Mouse (Mus musculus): ENCODE measurements around the gene Pkd1l1. TPM values are rescaled to one million over a fixed set of nuclear protein-coding genes. Genes with fewer than 3 reads are reported as not detected.

Pkd1l1 gene
- polyA plus RNA-seq, 1 experiment from 2014 or later, result 0.11 TPM

- no peak overlapping the region for H3K9ac ChIP-seq
- no peak for ATAC-seq (ENCODE audit: insufficient number of reproducible peaks, insufficient read depth, low FRiP score, low TSS enrichment, low read depth)
- H3K9me3 ChIP-seq, result no peaks in the 10 kb centered on the region
- no peaks in the 10 kb centered on the region for H3K36me3 ChIP-seq
- no peak overlapping the region for H3K27ac ChIP-seq
- no peaks in the 10 kb centered on the region for H3K27me3 ChIP-seq
- H3K4me2 ChIP-seq, result no peak overlapping the region
- peaks cover 7% of the 10 kb centered on the region; the same call in 1 of the 2 replicates for H3K4me1 ChIP-seq
- 45% methylated on average over 3 of the region's 3 CpGs for WGBS
- H3K4me3 ChIP-seq, result no peak overlapping the region
Observed at GRCm38 (mm10) chr11:8817376-8817775, 155.7 kb downstream of the Pkd1l1 start.

- H3K36me3 ChIP-seq, result no peaks in the 10 kb centered on the region
- no peaks in the 10 kb centered on the region for H3K27me3 ChIP-seq
- H3K4me2 ChIP-seq, result no peak overlapping the region
- no peak for ATAC-seq (ENCODE audit: insufficient number of reproducible peaks, insufficient read depth, low FRiP score, low TSS enrichment, low read depth)
- no peak overlapping the region for H3K4me3 ChIP-seq
- no peak overlapping the region for H3K27ac ChIP-seq
- no peak overlapping the region for H3K9ac ChIP-seq
- H3K4me1 ChIP-seq, result peaks cover 19% of the 10 kb centered on the region
- WGBS, result 44% methylated on average over 4 of the region's 4 CpGs
- no peaks in the 10 kb centered on the region for H3K9me3 ChIP-seq
Observed at GRCm38 (mm10) chr11:8814097-8814790, 158.8 kb downstream of the Pkd1l1 start.

GRCm38 (mm10) chr11:8811506-8812100, 161.5 kb downstream of the Pkd1l1 start:
- Histone ChIP-seq H3K9me3 (no peaks in the 10 kb centered on the region), H3K36me3 (no peaks in the 10 kb centered on the region), H3K4me1 (peaks cover 14% of the 10 kb centered on the region), H3K27ac (no peak overlapping the region; the same call in 1 of the 2 replicates), H3K27me3 (no peaks in the 10 kb centered on the region), H3K4me3 (no peak overlapping the region), H3K9ac (no peak overlapping the region), H3K4me2 (no peak overlapping the region)
- 11% methylated on average over 5 of the region's 5 CpGs for WGBS
- ATAC-seq (ENCODE audit: insufficient number of reproducible peaks, insufficient read depth, low FRiP score, low TSS enrichment, low read depth), result no peak

GRCm38 (mm10) chr11:8809644-8810043, 163.4 kb downstream of the Pkd1l1 start:
- 88% methylated on average over 1 of the region's 1 CpGs for WGBS

GRCm38 (mm10) chr11:8807009-8807408, 166.1 kb downstream of the Pkd1l1 start:
- Histone ChIP-seq H3K27ac (no peak overlapping the region), H3K4me3 (no peak overlapping the region), H3K27me3 (no peaks in the 10 kb centered on the region), H3K4me2 (no peak overlapping the region), H3K9ac (no peak overlapping the region), H3K36me3 (no peaks in the 10 kb centered on the region), H3K9me3 (no peaks in the 10 kb centered on the region), H3K4me1 (peaks cover 14% of the 10 kb centered on the region)
- 82% methylated on average over 4 of the region's 4 CpGs for WGBS
- no peak for ATAC-seq (ENCODE audit: insufficient number of reproducible peaks, insufficient read depth, low FRiP score, low TSS enrichment, low read depth)

More at GRCm38 (mm10) chr11:8809644-8810043, 163.4 kb downstream of the Pkd1l1 start:
- Histone ChIP-seq H3K9ac (no peak overlapping the region), H3K36me3 (no peaks in the 10 kb centered on the region), H3K4me1 (peaks cover 14% of the 10 kb centered on the region), H3K9me3 (no peaks in the 10 kb centered on the region), H3K27ac (no peak overlapping the region), H3K4me2 (no peak overlapping the region), H3K4me3 (no peak overlapping the region), H3K27me3 (no peaks in the 10 kb centered on the region)
- no peak for ATAC-seq (ENCODE audit: insufficient number of reproducible peaks, insufficient read depth, low FRiP score, low TSS enrichment, low read depth)

GRCm38 (mm10) chr11:8804178-8804577, 168.9 kb downstream of the Pkd1l1 start:
- Histone ChIP-seq H3K36me3 (no peaks in the 10 kb centered on the region), H3K4me1 (0 out of 2 replicates have a peak, but pooled peaks cover under 1% of the 10 kb centered on the region), H3K27me3 (no peaks in the 10 kb centered on the region), H3K9me3 (no peaks in the 10 kb centered on the region), H3K4me2 (no peak overlapping the region), H3K4me3 (no peak overlapping the region), H3K9ac (no peak overlapping the region), H3K27ac (no peak overlapping the region)
- 59% methylated on average over 3 of the region's 3 CpGs for WGBS
- no peak for ATAC-seq (ENCODE audit: insufficient number of reproducible peaks, insufficient read depth, low FRiP score, low TSS enrichment, low read depth)

GRCm38 (mm10) chr11:8797486-8797885, 175.6 kb downstream of the Pkd1l1 start:
- WGBS, result 34% methylated on average over 5 of the region's 5 CpGs
- no peak for ATAC-seq (ENCODE audit: insufficient number of reproducible peaks, insufficient read depth, low FRiP score, low TSS enrichment, low read depth)
- H3K27ac ChIP-seq, result no peak overlapping the region
- no peak overlapping the region for H3K4me3 ChIP-seq
- H3K4me2 ChIP-seq, result no peak overlapping the region
- H3K36me3 ChIP-seq, result no peaks in the 10 kb centered on the region
- no peak overlapping the region for H3K9ac ChIP-seq
- H3K27me3 ChIP-seq, result no peaks in the 10 kb centered on the region
- no peaks in the 10 kb centered on the region for H3K9me3 ChIP-seq
- peaks cover 21% of the 10 kb centered on the region for H3K4me1 ChIP-seq

- 85% methylated on average over 3 of the region's 3 CpGs for WGBS
- Histone ChIP-seq H3K4me1 (peaks cover 37% of the 10 kb centered on the region), H3K9me3 (no peaks in the 10 kb centered on the region), H3K27ac (no peak overlapping the region), H3K4me3 (no peak overlapping the region), H3K27me3 (no peaks in the 10 kb centered on the region), H3K36me3 (no peaks in the 10 kb centered on the region), H3K9ac (no peak overlapping the region), H3K4me2 (no peak overlapping the region)
- no peak for ATAC-seq (ENCODE audit: insufficient number of reproducible peaks, insufficient read depth, low FRiP score, low TSS enrichment, low read depth)
Observed at GRCm38 (mm10) chr11:8795031-8795430, 178.0 kb downstream of the Pkd1l1 start.

- H3K4me3 ChIP-seq, result no peak overlapping the region
- H3K36me3 ChIP-seq, result no peaks in the 10 kb centered on the region
- WGBS, result 63% methylated on average over 2 of the region's 2 CpGs
- no peak overlapping the region for H3K9ac ChIP-seq
- H3K4me2 ChIP-seq, result no peak overlapping the region
- H3K4me1 ChIP-seq, result peaks cover 45% of the 10 kb centered on the region
- no peaks in the 10 kb centered on the region for H3K27me3 ChIP-seq
- no peaks in the 10 kb centered on the region for H3K9me3 ChIP-seq
- ATAC-seq (ENCODE audit: insufficient number of reproducible peaks, insufficient read depth, low FRiP score, low TSS enrichment, low read depth), result no peak
- H3K27ac ChIP-seq, result no peak overlapping the region
Observed at GRCm38 (mm10) chr11:8792146-8792545, 180.9 kb downstream of the Pkd1l1 start.

- Histone ChIP-seq H3K36me3 (no peaks in the 10 kb centered on the region), H3K4me2 (no peak overlapping the region), H3K27me3 (no peaks in the 10 kb centered on the region), H3K9ac (no peak overlapping the region), H3K4me1 (peaks cover 33% of the 10 kb centered on the region), H3K27ac (peak overlapping the region; percentile 71), H3K9me3 (no peaks in the 10 kb centered on the region), H3K4me3 (no peak overlapping the region)
- no peak for ATAC-seq (ENCODE audit: insufficient number of reproducible peaks, insufficient read depth, low FRiP score, low TSS enrichment, low read depth)
- WGBS, result 56% methylated on average over 5 of the region's 5 CpGs
Observed at GRCm38 (mm10) chr11:8789186-8789585, 183.9 kb downstream of the Pkd1l1 start.

- Histone ChIP-seq H3K4me3 (no peak overlapping the region), H3K36me3 (no peaks in the 10 kb centered on the region), H3K9me3 (no peaks in the 10 kb centered on the region), H3K27ac (no peak overlapping the region; the same call in 1 of the 2 replicates), H3K4me1 (peaks cover 34% of the 10 kb centered on the region), H3K27me3 (no peaks in the 10 kb centered on the region), H3K4me2 (no peak overlapping the region), H3K9ac (no peak overlapping the region)
- WGBS, result 88% methylated on average over 3 of the region's 3 CpGs
- no peak for ATAC-seq (ENCODE audit: insufficient number of reproducible peaks, insufficient read depth, low FRiP score, low TSS enrichment, low read depth)
Observed at GRCm38 (mm10) chr11:8787604-8788003, 185.5 kb downstream of the Pkd1l1 start.

- H3K27me3 ChIP-seq, result no peaks in the 10 kb centered on the region
- no peaks in the 10 kb centered on the region for H3K36me3 ChIP-seq
- H3K4me2 ChIP-seq, result no peak overlapping the region
- WGBS, result 65% methylated on average over 4 of the region's 4 CpGs
- no peaks in the 10 kb centered on the region for H3K9me3 ChIP-seq
- H3K9ac ChIP-seq, result no peak overlapping the region
- peaks cover 23% of the 10 kb centered on the region for H3K4me1 ChIP-seq
- no peak for ATAC-seq (ENCODE audit: insufficient number of reproducible peaks, insufficient read depth, low FRiP score, low TSS enrichment, low read depth)
- H3K4me3 ChIP-seq, result no peak overlapping the region
- H3K27ac ChIP-seq, result no peak overlapping the region
Observed at GRCm38 (mm10) chr11:8784413-8784812, 188.7 kb downstream of the Pkd1l1 start.

Measured in embryonic facial prominence, embryonic 13.5 days (tissue).